Mouse (Mus musculus) limb, embryonic 11.5 days (tissue): Measurements from ENCODE around the gene Cadm2. TPM values are rescaled to one million over a fixed set of nuclear protein-coding genes. Genes with fewer than 3 reads are reported as not detected.

Source experiments
- ATAC-seq: fragments of 200-750 bp; cut with Nextera tagmentation; 2 replicates; pipeline ENCODE4 v1.8.0; 2017; ENCODE audit warnings: low read depth; ENCODE audit not compliant: insufficient number of reproducible peaks, low FRiP score, low TSS enrichment
- DNase-seq: peaks from one replicate; pipeline ENCODE4 v3.0.0-alpha.2; 2015; ENCODE audit warnings: low spot score
- H3K27ac ChIP-seq: fragments of 300-500 bp; sonication (generic); replicated peaks from 2 replicates; pipeline ENCODE4 v1.5.1; 2014; ENCODE audit warnings: low read depth, mild to moderate bottlenecking, low read length
- H3K27me3 ChIP-seq: fragments of 300-500 bp; sonication (generic); 2 replicates; pipeline ENCODE4 v1.6.1; 2014; ENCODE audit warnings: mild to moderate bottlenecking, low read length, mixed read lengths; ENCODE audit not compliant: control insufficient read depth, insufficient read depth
- H3K36me3 ChIP-seq: fragments of 300-500 bp; sonication (generic); 2 replicates; pipeline ENCODE4 v1.6.1; 2014; ENCODE audit warnings: mild to moderate bottlenecking, low read length, moderate library complexity, mixed read lengths; ENCODE audit not compliant: control insufficient read depth, insufficient read depth
- H3K4me1 ChIP-seq: fragments of 300-500 bp; sonication (generic); 2 replicates; pipeline ENCODE4 v1.6.1; 2014; ENCODE audit warnings: low read length, mixed read lengths; ENCODE audit not compliant: control insufficient read depth, insufficient read depth
- H3K4me2 ChIP-seq: fragments of 300-500 bp; sonication (generic); 2 replicates; pipeline ENCODE4 v1.6.1; 2014; ENCODE audit warnings: low read depth, mild to moderate bottlenecking, moderate library complexity; ENCODE audit not compliant: severe bottlenecking
- H3K4me3 ChIP-seq: fragments of 300-500 bp; sonication (generic); 2 replicates; pipeline ENCODE4 v1.5.1; 2014; ENCODE audit warnings: low read depth, low read length
- H3K9ac ChIP-seq: fragments of 300-500 bp; sonication (generic); 2 replicates; pipeline ENCODE4 v1.6.1; 2014; ENCODE audit warnings: mild to moderate bottlenecking, low read length
- H3K9me3 ChIP-seq: fragments of 300-500 bp; sonication (generic); 2 replicates; pipeline ENCODE4 v1.6.1; 2016; ENCODE audit warnings: low read length; ENCODE audit not compliant: control insufficient read depth
- WGBS: fragments of 180-500 bp; shearing (Covaris S2); extraction: QIAGEN DNeasy Blood & Tissue Kit; methylation state at CpG from one replicate; pipeline ENCODE4 v1.1.7; 2014; 5-methylcytosine and 5-hydroxymethylcytosine counted together
- polyA plus RNA-seq: library from polyadenylated mRNA; unstranded; fragments of >200 nt; fragmentation: Nextera tagmentation; extraction: Ambion mirVana; gene quantifications from 2 replicates; pipeline ENCODE4 v1.2.1, GENCODE M21; 2014

Cadm2 gene
- polyA plus RNA-seq, 1 experiment from 2014 or later = 2.8 TPM

DNA sequence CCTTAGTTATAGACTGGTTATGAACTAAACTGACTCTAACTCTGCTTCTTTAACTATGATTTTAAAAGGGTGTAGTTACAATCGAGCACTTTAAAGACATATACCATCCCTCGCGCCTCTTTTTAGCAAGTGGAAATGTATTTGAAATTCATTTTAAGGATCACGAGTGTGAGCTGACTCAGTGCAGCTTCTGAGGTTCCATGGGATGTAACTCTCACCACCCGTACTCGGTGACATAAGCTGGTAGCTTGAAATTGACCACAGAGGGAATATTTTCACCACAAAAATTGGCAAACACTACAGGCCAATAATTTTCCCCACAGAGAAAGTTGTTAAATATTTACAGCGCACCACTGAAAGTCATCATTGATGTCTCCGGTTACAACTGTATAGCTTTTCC is 730.8 kb downstream of the Cadm2 start:
- Histone ChIP-seq H3K9ac (no peak overlapping the region), H3K27me3 (no peaks in the 10 kb centered on the region), H3K4me1 (no peaks in the 10 kb centered on the region), H3K27ac (no peak overlapping the region), H3K4me2 (no peak overlapping the region), H3K4me3 (no peak overlapping the region), H3K36me3 (no peaks in the 10 kb centered on the region), H3K9me3 (no peaks in the 10 kb centered on the region)
- ATAC-seq (no peak), DNase-seq (no peak)
- WGBS = 88% methylated on average over 8 of the region's 8 CpGs

GRCm38 (mm10) chr16:66882597-66882996 is 738.1 kb downstream of the Cadm2 start:
- Histone ChIP-seq H3K9ac (no peak overlapping the region), H3K27ac (no peak overlapping the region), H3K4me1 (no peaks in the 10 kb centered on the region), H3K36me3 (no peaks in the 10 kb centered on the region), H3K9me3 (no peaks in the 10 kb centered on the region), H3K4me3 (no peak overlapping the region), H3K27me3 (no peaks in the 10 kb centered on the region), H3K4me2 (no peak overlapping the region)
- DNase-seq (no peak), ATAC-seq (no peak)
- 63% methylated on average over 3 of the region's 3 CpGs for WGBS

- Histone ChIP-seq H3K27me3 (no peaks in the 10 kb centered on the region), H3K4me3 (no peak overlapping the region), H3K4me1 (no peaks in the 10 kb centered on the region), H3K27ac (no peak overlapping the region), H3K9me3 (no peaks in the 10 kb centered on the region), H3K36me3 (no peaks in the 10 kb centered on the region), H3K9ac (no peak overlapping the region), H3K4me2 (no peak overlapping the region)
- DNase-seq = no peak
- WGBS = 80% methylated on average over 3 of the region's 3 CpGs
- no peak for ATAC-seq
These were observed 749.5 kb downstream of the Cadm2 start for GRCm38 (mm10) chr16:66871201-66871600.

DNA sequence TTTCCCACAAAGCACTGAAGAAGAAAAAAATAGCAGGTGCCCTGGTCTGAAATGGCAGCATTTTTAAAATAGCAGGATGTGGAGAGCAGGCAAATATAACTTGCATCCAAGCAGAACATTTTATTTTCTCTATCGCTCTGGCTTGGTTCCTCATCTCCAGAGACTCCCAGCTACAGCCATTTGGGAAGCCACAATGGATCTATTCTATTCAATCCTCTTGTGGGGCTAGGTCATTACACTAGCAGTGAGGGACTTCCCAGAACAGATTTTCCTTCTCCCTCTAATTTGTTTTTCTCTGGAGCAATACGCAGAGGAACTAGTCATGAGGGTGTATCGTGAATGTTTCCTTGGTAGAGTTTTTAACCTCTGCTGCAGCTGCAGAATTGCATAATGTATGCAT is 769.7 kb downstream of the Cadm2 start:
- 93% methylated on average over 3 of the region's 3 CpGs for WGBS

DNA sequence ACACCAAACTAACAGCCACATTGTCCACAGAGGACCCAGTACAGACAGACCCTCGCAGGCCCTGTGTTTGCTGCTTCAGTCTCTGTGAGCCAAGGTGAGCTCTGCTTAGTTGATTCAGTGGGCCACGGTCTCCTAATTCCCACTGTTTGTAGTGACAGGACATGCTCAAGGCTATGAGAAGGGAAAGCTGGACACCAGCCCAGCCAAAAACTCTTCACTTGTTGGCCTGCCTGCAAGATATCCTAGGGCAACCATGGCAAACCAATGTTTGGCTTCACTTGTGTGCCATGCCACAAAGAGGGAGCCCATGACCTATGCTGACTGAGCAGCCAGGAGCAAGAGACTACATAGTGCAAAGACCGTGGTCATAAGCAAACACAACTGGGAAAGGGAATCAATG is 795.8 kb downstream of the Cadm2 start:
- Histone ChIP-seq H3K9ac (no peak overlapping the region), H3K27me3 (no peaks in the 10 kb centered on the region), H3K36me3 (no peaks in the 10 kb centered on the region), H3K9me3 (no peaks in the 10 kb centered on the region), H3K4me2 (no peak overlapping the region), H3K4me3 (no peak overlapping the region), H3K27ac (no peak overlapping the region), H3K4me1 (no peaks in the 10 kb centered on the region)
- 89% methylated on average over 3 of the region's 3 CpGs for WGBS
- ATAC-seq (no peak), DNase-seq (no peak)

More for the DNA sequence above, 769.7 kb downstream of the Cadm2 start:
- no peaks in the 10 kb centered on the region for H3K27me3 ChIP-seq
- no peak overlapping the region for H3K4me2 ChIP-seq
- no peak for ATAC-seq
- no peaks in the 10 kb centered on the region for H3K9me3 ChIP-seq
- H3K4me1 ChIP-seq = no peaks in the 10 kb centered on the region
- no peak for DNase-seq
- no peak overlapping the region for H3K4me3 ChIP-seq
- no peak overlapping the region for H3K27ac ChIP-seq
- H3K36me3 ChIP-seq = no peaks in the 10 kb centered on the region
- H3K9ac ChIP-seq = no peak overlapping the region

GRCm38 (mm10) chr16:66811495-66811894 is 809.2 kb downstream of the Cadm2 start:
- Histone ChIP-seq H3K4me3 (no peak overlapping the region), H3K27me3 (no peaks in the 10 kb centered on the region), H3K9me3 (no peaks in the 10 kb centered on the region), H3K4me1 (no peaks in the 10 kb centered on the region), H3K4me2 (no peak overlapping the region), H3K9ac (no peak overlapping the region), H3K36me3 (no peaks in the 10 kb centered on the region), H3K27ac (no peak overlapping the region)
- no peak for ATAC-seq
- no peak for DNase-seq

DNA sequence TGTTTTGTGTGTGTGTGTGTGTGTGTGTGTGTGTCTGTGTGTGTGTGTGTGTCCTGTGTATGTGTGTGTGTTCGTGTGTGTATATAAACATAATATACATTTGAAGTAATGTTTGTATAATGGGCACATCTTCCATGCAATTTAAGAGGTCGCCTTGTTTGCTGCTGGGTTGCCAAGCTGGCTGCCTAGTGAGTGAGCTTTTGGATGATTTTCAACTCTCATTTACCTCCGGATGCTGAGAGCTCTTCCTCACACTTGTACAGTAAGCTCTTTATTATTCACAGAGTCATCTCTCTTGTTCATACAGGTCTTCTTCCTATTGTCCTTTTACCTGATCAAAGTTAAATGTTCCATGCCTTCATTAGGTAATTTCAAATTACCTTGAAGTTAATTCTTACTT is 822.5 kb downstream of the Cadm2 start:
- H3K4me3 ChIP-seq = no peak overlapping the region
- ATAC-seq = no peak
- H3K27me3 ChIP-seq = no peaks in the 10 kb centered on the region
- H3K4me2 ChIP-seq = no peak overlapping the region
- H3K4me1 ChIP-seq = no peaks in the 10 kb centered on the region
- 82% methylated on average over 3 of the region's 3 CpGs for WGBS
- no peaks in the 10 kb centered on the region for H3K9me3 ChIP-seq
- H3K36me3 ChIP-seq = no peaks in the 10 kb centered on the region
- H3K27ac ChIP-seq = no peak overlapping the region
- no peak for DNase-seq
- H3K9ac ChIP-seq = no peak overlapping the region

DNA sequence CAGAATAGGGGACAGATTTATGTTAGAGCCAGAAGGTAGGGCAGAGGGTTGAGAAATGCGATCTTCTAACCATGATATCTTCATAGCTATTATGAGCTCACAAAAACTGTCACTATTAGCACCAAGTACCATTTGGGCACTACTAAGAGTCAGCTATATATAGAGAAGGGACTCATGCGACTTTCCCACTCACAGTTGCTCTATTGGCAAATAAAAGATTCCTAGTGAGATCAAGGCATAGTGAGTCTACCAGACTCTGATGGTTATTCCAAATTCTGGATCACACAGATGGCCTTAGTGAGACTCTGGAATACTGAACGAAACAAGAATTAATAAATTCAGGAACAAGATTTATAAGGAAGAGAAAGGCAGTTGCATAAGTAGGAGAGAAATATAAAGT is 827.6 kb downstream of the Cadm2 start:
- Histone ChIP-seq H3K9me3 (no peaks in the 10 kb centered on the region), H3K4me2 (no peak overlapping the region), H3K36me3 (no peaks in the 10 kb centered on the region), H3K4me3 (no peak overlapping the region), H3K4me1 (no peaks in the 10 kb centered on the region), H3K27me3 (no peaks in the 10 kb centered on the region), H3K27ac (no peak overlapping the region), H3K9ac (no peak overlapping the region)
- DNase-seq (no peak), ATAC-seq (no peak)
- 82% methylated on average over 3 of the region's 3 CpGs for WGBS

DNA sequence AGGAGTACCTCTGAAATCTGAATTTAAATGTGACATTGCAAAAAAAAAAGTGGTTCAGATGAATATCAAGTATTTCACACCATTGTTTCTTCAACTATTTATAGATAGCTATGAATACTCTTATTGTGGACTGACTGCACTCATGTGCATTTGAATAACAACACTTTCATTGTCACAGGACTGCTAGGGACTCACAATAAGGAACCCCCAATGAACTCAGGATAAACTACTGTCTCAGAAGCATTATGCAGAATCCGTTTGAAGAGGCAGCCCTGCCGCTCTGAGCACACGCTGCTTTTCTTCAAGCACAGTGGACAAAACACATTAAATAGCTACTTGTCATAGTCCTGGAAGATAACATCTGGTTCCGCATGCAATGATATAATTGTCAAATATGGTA is 848.8 kb downstream of the Cadm2 start:
- H3K9ac ChIP-seq = no peak overlapping the region
- no peaks in the 10 kb centered on the region for H3K27me3 ChIP-seq
- no peaks in the 10 kb centered on the region for H3K36me3 ChIP-seq
- no peaks in the 10 kb centered on the region for H3K4me1 ChIP-seq
- H3K4me3 ChIP-seq = no peak overlapping the region
- ATAC-seq (no peak), DNase-seq (no peak)
- no peak overlapping the region for H3K4me2 ChIP-seq
- H3K9me3 ChIP-seq = no peaks in the 10 kb centered on the region
- no peak overlapping the region for H3K27ac ChIP-seq
- 79% methylated on average over 4 of the region's 4 CpGs for WGBS
